Mouse (Mus musculus): Measurements from ENCODE around the gene Ube2l6.
"Not testable (repeated sequence)": the region's sequence is repeated elsewhere in the genome, so short reads cannot be mapped to it uniquely, and the experiment has no call there.

The Ube2l6 gene

DNA sequence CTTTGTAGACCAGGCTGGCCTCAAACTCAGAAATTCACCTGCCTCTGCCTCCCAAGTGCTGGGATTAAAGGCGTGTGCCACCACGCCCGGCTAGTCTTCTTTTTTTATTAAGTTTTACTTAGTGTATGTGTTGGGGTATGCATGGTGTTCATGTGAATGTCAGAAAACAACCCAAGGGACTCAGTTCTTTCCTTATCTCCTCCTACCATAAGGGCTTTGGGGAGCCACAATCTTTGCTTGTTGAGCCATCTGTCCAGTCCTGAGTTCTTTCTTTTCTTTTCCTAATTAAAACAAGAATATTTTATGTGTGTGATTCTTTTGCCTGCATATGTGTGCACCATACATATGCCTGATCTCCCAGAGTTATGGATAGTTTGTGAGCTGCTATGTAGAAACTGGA lies 5.5 kb upstream of the Ube2l6 start:
- DNase-seq (ENCODE audit: low spot score in 2 of 2), result no peak

DNA sequence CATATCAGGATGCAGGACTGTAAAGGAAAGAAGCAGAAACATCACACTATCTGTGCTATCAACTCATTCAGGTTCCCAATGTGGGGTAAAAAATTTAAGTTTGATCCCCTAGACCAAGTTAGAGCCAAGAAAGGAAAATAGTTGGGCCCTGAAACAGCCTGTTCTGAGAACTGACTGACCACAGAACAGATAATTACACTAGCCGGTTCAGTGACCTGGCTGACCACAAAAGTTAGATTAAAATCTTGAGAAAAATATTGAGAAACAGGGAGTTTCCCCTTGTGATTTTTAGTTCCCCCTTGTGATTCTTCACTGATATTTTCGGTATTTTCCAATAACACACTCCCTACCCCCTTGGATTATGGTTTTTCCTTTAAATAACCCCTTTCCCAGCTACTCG lies 4.8 kb upstream of the Ube2l6 start:
- no peak for DNase-seq (ENCODE audit: low spot score in 2 of 2)

DNA sequence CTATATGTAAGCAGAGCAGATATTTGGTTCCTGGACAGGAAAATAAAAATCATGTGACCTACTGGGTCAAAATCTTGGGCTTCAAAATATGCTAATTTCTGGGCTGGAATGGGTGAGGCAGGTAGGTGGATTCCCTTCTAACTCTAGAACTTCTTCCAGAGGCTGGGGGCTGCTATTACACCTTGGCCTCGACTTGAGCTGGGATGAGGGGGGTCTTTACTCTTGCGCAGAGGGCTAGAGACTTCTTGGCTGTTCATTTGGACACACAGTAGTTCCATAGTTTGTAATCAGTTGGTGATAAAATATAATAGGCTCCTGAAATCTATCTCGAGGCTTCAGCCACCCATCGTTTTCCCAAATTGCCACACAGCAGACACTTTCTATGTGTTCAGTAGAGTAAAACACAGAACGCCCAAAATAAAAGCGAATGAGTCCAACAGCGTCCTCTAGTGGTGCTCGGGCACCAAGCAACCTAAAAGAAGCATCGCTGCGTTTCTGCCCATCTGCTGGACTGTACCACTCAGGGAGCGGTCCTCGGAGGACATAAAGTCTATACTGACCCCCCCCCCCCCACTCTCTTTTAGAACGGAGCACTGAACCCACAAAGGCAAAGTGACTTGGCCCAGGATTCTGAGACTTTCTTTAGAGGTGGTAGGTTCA lies 665 bp upstream of the Ube2l6 start:
- DNase-seq (ENCODE audit: low spot score in 2 of 2), result peak; percentile 76 to 88

DNA sequence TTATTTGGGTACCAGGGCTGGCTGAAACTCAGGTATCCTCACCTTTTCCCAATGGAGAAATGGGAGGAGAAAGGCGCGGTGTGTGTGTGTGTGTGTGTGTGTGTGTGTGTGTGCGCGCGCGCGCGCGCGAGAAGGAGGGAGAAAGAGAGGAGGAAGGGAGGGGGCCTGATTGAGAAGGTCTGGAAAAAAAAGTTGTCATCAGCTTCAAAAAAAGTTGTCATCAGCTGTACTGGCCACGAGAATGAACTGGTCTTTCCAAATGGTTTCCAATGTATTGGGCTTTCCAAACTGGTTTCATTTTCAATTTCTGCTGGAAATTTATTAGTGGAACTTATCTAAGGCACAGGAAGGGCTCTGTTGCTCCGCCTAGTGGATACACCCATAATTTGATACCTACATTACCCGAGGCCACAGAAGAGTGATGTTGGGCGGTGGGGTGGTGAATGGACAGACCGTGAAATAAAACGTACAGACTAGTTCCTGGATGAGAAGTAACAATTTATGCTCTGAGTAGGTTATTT lies 473 bp downstream of the Ube2l6 start:
- peak; percentile 69 to 83 for DNase-seq (ENCODE audit: low spot score in 2 of 2)

DNA sequence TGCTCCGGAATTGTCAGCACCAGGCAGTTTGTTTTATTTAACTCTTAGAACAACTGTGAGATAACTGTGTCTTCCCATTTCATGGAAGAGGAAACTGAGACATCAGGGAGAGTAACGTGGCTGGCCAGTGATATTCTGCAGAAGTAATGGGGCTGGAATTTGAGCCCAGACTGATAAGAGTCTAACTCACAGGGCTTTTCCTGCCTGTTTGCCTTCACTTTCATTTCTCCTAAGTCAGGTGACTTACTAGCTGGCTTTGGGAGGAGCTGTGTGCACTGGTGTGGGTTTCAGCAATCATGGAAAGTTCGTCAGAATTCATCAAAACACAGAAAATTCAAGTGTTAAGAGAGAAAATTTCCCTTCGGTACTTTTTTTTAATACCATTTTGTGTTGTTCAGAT lies 1.7 kb downstream of the Ube2l6 start:
- DNase-seq (ENCODE audit: low spot score in 2 of 2), result no peak

DNA sequence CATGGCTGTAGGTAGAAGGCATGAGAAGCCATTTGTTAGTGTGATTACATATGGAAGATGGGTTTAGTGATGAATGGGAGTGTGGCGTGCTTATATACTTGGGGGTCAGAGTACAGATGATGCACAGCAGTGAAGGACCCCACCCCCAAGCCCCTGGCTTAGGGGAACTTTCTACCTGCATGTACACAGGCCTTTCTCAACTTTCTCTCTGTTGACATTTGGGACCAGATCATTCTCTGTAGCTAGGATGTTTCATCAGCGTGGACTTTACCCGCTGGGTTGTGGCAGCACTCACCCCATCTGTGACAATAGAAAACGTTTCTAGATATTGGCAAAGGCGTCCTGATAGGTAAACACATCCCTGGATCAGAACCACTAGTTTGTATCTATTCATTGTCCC lies 2.6 kb downstream of the Ube2l6 start:
- DNase-seq (ENCODE audit: low spot score in 2 of 2), result not testable (repeated sequence)

DNA sequence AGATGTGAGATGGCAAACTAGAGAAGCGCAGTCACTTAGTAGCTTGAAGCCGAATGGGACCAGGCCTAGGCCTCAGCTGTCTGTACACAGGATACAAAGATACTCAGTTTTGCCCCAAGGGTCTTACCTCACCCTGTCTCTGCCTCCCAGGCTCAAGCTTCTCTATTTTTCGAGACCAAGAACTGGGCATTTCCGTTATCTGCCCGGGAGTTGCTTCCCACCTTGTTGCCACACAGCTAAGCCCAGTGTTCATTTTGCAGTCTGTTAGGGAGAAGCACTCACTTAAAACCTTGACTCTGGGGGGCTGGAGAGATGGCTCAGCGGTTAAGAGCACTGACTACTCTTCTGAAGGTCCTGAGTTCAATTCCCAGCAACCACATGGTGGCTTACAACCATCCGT lies 5.3 kb downstream of the Ube2l6 start:
- no peak for DNase-seq (ENCODE audit: low spot score in 2 of 2)

DNA sequence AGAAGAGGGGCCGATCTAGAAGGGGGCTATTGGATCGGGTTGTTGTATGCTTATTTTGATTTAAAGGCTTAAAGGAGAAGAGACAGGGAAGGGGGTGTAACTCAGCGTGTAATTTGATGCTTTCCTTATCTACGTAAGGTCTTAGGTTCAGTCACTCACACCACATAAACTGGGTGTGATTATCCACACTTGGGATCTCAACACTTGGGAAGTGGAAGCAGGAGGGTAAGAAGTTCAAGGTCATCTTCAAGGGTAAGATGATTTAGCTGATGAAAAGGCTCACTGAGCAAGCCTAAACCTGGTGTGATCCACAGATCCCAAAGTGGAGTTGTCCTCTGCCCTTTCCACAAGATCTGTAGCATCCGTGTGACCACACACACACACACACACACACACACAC lies 7.9 kb downstream of the Ube2l6 start:
- DNase-seq (ENCODE audit: low spot score in 2 of 2), result no peak

DNA sequence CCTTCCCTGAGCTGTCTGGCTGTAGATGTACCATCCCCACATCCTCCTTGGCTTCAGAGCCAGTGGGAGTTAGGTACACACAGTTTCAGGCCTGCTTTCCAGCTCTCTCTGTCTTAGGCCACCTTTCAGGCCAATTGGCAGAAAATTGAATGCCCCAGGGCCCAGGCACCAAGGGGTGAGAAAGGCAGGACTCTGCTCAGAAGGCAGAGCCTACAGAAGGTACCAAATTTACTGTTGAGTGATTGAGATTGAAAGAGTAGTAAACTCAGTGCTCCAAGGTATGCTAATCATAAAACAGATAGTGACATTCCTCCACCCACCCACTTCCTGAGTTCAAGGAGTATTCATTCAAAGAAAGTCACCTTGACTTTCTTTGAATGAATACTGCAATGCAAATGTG lies 10.7 kb downstream of the Ube2l6 start:
- DNase-seq (ENCODE audit: low spot score in 2 of 2), result no peak

DNA sequence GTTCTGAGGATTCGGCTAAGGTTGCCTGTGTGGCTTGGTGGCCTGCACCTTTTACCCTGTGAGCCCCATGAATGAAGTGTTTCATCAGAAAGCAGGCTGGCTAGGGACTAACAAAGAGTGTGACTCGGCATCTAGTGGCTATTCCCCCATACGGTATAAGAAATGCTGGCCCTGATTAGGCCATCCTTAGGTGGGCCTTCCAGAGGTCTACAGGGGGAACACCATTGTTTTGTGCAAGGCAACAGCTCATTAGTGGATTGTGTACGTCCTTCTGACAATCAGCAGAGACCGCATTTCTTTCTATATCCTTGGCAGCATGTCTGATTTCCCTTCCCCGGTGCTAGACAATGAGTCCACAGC lies 11.9 kb downstream of the Ube2l6 start:
- DNase-seq (ENCODE audit: low spot score in 2 of 2), result no peak

DNA sequence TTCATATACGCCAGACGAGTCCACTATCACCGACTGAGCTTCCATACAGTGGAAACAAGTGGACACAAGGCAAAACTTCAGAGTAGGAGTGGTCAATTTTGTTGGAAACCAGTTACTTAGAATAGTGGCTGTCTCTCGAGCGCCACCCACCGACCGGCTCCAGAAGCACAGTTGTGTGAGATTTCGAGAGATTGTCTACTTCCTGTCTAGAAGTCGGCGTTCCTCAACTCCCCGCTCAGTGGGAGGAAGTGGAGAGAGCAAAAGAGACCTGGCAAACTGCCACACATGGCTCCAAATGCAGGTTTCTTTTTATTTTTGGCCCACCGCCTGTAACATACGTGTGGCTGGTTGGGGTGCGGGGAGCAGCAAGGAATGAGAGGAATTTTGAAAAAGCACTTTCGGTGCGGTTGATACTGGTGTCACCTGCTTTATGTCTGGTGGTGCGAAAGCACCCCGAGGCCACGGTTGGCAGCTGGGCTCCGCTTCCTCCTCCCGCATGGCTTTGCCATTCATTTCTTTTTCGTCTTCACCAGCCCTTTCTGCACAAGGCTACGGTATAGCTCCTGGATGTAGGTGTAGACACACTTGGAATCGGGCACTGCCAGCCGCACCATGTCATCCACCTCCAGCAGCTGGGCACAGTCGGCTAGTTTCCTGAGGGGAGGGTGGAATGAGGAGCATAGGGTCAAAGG lies 12.4 kb downstream of the Ube2l6 start:
- peak; percentile 91 for DNase-seq (ENCODE audit: low spot score in 2 of 2)

DNA sequence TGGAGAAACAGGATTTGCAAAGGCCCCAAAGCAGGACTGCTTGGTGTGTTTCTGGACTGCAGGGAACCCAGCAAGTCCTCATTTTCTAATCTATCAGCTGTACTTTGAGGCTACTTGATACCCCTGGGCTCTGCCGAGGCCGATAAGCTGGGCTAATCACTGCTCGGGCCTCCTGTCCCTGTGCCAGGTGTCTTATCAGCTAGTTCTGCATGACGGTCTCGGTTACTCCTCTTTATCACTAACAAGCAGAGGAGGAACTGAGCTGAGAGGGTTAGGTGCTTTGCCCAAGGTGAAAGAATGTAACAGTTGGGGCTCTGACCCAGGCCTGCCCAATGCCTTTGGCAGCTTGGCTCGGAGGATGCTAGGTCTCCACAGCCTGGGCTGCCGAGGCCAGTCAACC lies 13.3 kb downstream of the Ube2l6 start:
- peak; percentile 79 to 89 for DNase-seq (ENCODE audit: low spot score in 2 of 2)

DNA sequence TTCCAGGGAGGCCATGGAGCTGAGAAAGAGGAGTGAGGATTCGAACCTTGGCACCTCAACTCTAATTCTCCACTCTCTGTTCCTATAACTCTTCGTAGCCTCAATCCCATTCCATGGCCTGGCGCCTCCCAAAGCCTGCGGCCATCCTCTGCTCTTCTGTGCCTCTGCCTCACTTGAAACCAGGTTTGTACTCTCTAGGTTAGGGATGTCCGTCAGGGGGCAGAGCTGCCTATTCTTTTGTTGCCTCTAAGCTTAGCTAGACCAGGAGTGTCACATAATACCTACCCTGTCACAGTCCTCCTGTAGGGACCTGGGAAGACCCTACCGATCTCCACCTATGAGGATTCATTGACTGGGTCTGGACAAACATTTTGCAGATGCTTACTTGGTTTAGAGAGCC lies 14.0 kb downstream of the Ube2l6 start:
- no peak for DNase-seq (ENCODE audit: low spot score in 2 of 2)

DNA sequence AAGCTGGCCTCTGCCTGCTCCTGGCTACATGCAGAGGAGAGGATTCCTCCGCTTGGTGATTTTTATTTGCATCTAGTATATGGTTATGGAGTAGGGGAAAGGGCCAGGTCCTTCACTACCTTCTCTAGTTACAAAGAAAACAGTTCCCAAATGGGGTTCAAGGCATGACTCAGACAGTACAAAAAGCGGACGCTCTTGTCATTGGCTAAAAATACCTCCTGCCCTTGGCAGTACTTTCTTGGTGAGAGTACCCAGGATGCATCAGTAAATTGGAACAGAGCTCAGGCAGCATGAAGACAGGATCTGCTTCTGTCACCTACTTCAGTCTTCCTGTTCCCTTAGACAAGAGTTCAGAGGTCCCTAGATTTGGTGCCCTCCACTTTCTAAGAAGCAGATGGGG lies 21.2 kb downstream of the Ube2l6 start:
- DNase-seq (ENCODE audit: low spot score in 2 of 2), result no peak

DNA sequence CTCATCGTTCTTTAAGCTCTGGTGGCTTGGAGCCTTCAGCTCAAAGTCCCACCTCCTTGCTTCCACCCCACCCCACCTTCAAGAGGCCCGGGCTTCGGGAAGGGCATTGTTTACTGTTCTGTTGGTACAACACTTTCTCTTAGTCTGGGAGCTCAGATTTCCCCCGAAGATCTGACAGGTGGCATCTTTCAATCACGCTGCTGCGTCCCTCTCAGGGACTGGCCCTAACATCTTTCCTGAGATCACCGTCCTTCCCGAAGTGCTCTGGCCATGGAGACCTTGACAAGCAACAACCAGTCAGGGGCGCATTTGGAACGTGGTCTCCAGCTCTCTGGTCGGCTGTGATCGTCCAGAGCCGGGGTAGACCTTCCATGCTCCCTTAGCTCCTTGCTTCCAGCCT lies 23.9 kb downstream of the Ube2l6 start, which contains the start of gene Smtnl1:
Smtnl1 (minus strand) TSS at position 101 of the 400 bp plus-strand sequence.
- no peak for DNase-seq (ENCODE audit: low spot score in 2 of 2)

DNA sequence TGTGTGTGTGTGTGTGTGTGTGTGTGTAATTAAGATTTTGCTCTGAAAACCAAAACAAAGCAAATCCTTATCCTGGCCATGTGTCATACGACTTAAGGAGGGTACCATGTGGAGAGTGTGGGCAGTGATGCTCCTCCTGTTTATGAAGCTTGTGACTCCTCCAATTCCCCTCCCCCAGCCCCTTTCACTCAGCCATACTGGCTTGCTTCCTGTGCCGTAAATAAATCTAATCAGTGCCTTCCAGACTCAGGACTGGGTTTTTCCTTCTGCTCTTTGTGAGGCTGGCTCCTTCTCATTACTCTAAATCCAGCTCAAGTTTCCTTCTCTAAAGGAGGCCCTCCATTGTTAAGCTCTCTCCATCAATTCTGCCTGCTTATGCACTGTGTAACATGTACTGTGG lies 24.6 kb downstream of the Ube2l6 start:
- no peak for DNase-seq (ENCODE audit: low spot score in 2 of 2)

DNA sequence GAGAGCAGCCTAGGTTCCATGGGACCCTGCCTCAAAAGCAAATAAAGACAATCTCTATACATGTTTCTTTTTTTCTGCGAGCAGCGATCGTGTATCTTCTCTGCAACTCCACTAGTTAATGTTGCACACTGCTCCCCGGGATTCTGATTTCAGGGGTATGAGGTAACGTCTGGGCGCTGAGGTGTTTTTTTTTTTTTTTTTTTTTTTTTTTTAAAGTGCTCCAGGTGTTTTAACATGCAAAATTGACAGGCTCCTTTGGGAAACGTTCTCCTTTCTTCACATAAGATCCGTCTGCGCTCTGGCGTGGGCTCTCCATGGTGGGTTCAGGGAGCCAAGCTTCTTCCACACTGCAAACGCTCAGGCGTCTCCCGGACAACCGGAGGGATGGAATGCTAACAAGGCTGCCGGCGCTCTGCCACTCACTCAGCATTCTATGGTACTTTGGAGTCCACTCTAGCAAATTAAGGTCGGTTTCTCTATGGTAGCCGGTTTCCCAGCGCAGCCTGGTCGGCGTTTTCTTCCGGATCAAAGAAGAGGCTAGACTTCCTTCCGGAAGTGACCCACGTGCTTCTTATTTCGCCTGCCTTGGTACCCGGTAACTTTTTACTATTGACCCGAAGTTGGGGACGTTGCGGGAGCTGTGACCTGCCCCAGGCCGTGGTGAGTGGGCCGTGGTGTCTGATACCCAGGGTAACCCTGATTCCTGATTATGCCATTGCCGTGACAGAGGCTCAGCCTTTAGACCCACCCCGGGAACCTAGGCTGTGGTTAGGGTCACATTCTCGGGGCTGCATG lies 28.1 kb downstream of the Ube2l6 start, which contains the start of gene Timm10:
Timm10 (plus strand) TSS at position 510 of the 795 bp plus-strand sequence.
- peak; percentile 67 to 78 for DNase-seq (ENCODE audit: low spot score in 2 of 2)

DNA sequence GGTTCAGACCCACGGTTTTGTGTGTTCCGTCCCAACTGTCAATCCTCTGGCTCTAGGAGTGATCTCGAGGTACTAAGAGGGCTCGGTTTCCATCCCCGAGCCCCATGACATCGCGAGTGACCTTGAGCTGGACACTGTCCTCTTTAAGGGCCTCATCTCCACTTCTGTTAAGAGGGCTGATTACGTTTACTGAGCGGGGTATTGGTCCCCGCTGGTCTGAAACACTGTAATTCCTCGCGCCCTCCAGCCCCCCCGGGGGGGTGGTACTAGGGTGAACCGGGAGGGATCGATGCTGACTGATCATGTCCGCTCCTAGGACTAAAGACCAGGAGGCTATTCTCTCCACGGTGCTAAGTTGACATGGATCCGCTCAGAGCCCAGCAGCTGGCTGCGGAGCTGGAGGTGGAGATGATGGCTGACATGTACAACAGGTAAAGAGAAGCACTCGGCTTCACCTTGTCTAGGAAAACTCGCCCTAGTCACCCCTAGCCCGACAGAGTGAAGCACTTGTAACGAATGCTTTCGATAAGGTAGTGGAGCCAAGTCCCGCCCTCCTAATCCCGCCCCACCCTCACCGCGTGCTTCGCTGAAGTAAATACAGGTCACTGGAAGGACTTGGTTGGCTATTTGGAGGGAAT lies 28.8 kb downstream of the Ube2l6 start:
- peak; percentile 56 to 74 for DNase-seq (ENCODE audit: low spot score in 2 of 2)

DNA sequence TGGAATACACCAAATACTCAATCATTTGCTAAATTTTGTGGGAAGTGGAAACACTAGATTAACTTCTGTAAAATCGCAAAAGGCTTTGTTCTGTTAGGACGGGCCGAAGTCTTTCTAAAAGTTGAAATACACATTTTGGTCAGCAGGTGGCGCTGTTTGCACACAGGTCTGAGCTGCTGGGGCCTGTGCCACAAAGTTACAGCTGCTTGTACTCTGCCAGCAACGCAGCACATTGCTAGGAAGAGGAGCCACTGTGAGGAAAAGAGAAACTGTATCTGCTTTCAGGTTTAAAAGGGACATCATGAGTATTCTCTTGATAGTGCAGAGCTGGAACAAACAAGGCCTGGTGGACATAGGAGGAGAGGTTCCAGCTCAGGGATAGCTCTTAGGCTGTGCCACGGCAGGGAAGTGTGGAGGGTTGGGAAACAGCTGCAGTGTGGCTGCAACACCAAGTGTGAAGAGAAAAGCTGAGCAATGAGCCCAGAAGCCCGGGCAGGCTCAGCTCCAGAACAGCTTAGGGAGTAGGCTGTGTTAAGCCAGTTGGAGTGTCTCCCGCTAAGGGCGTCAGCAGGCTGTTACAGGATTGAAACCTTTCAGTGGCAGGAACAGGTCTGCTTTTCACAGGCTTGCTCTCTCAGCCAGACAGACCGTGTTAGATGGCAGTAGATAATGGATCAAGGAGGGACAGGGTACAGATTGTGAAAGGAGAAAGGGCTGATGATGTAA lies 33.2 kb downstream of the Ube2l6 start:
- peak; percentile 87 to 89 for DNase-seq (ENCODE audit: low spot score in 2 of 2)

DNA sequence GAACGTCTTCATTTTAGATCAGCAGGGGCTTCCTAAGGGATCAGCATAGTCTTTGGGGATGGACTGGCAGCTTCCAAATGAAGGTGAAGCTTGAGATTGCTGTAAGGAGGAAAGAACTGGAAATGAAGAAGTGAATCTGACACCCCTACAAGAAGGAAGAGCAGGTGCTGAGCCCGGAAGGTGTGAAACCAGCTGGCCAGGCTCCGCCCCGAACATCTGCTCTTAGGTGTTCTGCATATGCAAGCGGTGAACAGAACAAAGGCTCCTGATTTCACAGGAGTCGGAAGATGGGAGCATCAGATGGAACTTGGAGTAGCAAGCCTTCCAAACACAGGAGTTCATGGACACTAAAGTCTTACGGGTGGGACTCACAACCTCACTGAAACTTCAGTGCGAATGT lies 38.5 kb downstream of the Ube2l6 start:
- peak in 1 of 2 experiments; percentile 65 for DNase-seq (ENCODE audit: low spot score in 2 of 2)

Data from spleen, postnatal 10 days (tissue).